Mouse (Mus musculus) liver, embryonic 12.5 days (tissue): ENCODE results near the gene Lypd5. TPM values are rescaled to one million over a fixed set of nuclear protein-coding genes. Genes with fewer than 3 reads are reported as not detected.

Experiments used
- ATAC-seq: fragments of 200-750 bp; cut with Nextera tagmentation; 2 replicates; pipeline ENCODE4 v1.8.0; 2017; ENCODE audit warnings: moderate number of reproducible peaks, mild to moderate bottlenecking, moderate library complexity
- H3K27ac ChIP-seq: fragments of 300-500 bp; sonication (generic); 2 replicates; pipeline ENCODE4 v1.5.1; 2016; ENCODE audit warnings: mild to moderate bottlenecking
- H3K27me3 ChIP-seq: fragments of 300-500 bp; sonication (generic); replicated peaks from 2 replicates; pipeline ENCODE4 v1.6.1; 2016; ENCODE audit warnings: mild to moderate bottlenecking, moderate library complexity
- H3K36me3 ChIP-seq: fragments of 300-500 bp; sonication (generic); 2 replicates; pipeline ENCODE4 v1.6.1; 2016; ENCODE audit warnings: mild to moderate bottlenecking, moderate library complexity
- H3K4me1 ChIP-seq: fragments of 300-500 bp; sonication (generic); 2 replicates; pipeline ENCODE4 v1.6.1; 2016
- H3K4me2 ChIP-seq: fragments of 300-500 bp; sonication (generic); 2 replicates; pipeline ENCODE4 v1.6.1; 2016; ENCODE audit warnings: mild to moderate bottlenecking, moderate library complexity
- H3K4me3 ChIP-seq: fragments of 300-500 bp; sonication (generic); 2 replicates; pipeline ENCODE4 v1.5.1; 2016; ENCODE audit warnings: mild to moderate bottlenecking, moderate library complexity
- H3K9ac ChIP-seq: fragments of 300-500 bp; sonication (generic); 2 replicates; pipeline ENCODE4 v1.6.1; 2016; ENCODE audit warnings: mild to moderate bottlenecking, moderate library complexity
- H3K9me3 ChIP-seq: fragments of 300-500 bp; sonication (generic); replicated peaks from 2 replicates; pipeline ENCODE4 v1.6.1; 2016; ENCODE audit warnings: mild to moderate bottlenecking, moderate library complexity
- WGBS: fragments of 180-500 bp; shearing (Covaris S2); methylation state at CpG from one replicate; pipeline ENCODE4 v1.1.7; 2016; ENCODE audit not compliant: insufficient replicate concordance; 5-methylcytosine and 5-hydroxymethylcytosine counted together
- polyA plus RNA-seq: library from polyadenylated mRNA; unstranded; fragments of >200 nt; fragmentation: Nextera tagmentation; extraction: Ambion mirVana; gene quantifications from 2 replicates; pipeline ENCODE4 v1.2.1, GENCODE M21; 2016

Gene Lypd5
- polyA plus RNA-seq: not detected in 2 replicates

- WGBS: 35% methylated on average over 6 of the region's 6 CpGs
- peaks cover 33% of the 10 kb centered on the region for H3K27me3 ChIP-seq
Measured at GRCm38 (mm10) chr7:24348896-24349295, at the start of gene Lypd5. Gene Lypd5, plus strand, starts transcription at chr7:24349196.

GRCm38 (mm10) chr7:24299823-24300481, 49.0 kb upstream of the Lypd5 start:
- Histone ChIP-seq H3K27me3 (no peaks in the 10 kb centered on the region), H3K27ac (peak overlapping the region; percentile 72; the same call in 1 of the 2 replicates), H3K36me3 (peaks cover 41% of the 10 kb centered on the region), H3K9ac (peak overlapping the region; percentile 76), H3K4me2 (peak overlapping the region; percentile 96), H3K9me3 (no peaks in the 10 kb centered on the region), H3K4me1 (peaks cover 25% of the 10 kb centered on the region), H3K4me3 (peak overlapping the region; percentile 74)
- peak; percentile 28; the same call in 1 of the 2 replicates for ATAC-seq
- WGBS: under 1% methylated on average over 18 of the region's 18 CpGs

More at GRCm38 (mm10) chr7:24348896-24349295, at the start of gene Lypd5:
- Histone ChIP-seq H3K27ac (no peak within 1 kb of the TSS), H3K4me3 (no peak within 1 kb of the TSS), H3K36me3 (no peaks in the 10 kb centered on the region), H3K9me3 (no peaks in the 10 kb centered on the region; the same call in 1 of the 2 replicates), H3K4me1 (no peaks in the 10 kb centered on the region), H3K9ac (no peak within 1 kb of the TSS), H3K4me2 (no peak within 1 kb of the TSS)
- ATAC-seq: no peak

DNA sequence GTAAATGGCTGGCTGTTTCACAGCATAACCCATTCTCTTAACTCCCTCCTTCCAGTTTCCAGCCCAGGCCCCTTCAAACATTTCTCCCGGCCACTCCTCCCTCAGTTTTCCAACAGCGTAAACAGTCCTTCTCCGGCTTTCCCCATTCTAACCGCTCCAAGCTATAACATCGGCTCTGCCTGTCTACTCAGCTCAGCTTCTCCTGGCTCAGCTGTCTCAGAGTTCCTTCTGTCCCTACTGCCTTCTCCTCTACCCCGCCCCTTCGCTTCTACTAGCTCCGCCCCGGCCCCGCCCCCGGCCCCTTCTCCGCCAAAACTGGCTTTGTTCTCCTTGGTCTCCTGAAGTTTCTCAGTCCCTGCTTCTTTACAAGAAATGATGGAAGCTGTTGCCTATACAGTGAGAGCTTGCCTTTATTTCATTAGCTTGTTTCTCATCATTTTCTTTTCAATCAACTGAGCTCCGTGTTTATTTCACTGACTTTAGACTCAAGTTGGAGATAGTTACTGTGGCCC, 48.2 kb upstream of the Lypd5 start, which contains the start of gene Zfp61:
Zfp61 (minus strand) TSS at position 462 of the 512 bp plus-strand sequence.
- Histone ChIP-seq H3K4me3 (peak within 1 kb of the TSS; percentile 74), H3K27me3 (no peaks in the 10 kb centered on the region), H3K9me3 (no peaks in the 10 kb centered on the region), H3K27ac (peak within 1 kb of the TSS; percentile 72), H3K36me3 (peaks cover 36% of the 10 kb centered on the region), H3K4me1 (peaks cover 25% of the 10 kb centered on the region), H3K4me2 (peak within 1 kb of the TSS; percentile 96), H3K9ac (peak within 1 kb of the TSS; percentile 76)
- 2% methylated on average over 13 of the region's 13 CpGs for WGBS
- peak; percentile 72 for ATAC-seq

GRCm38 (mm10) chr7:24315726-24316566, 33.0 kb upstream of the Lypd5 start:
- Histone ChIP-seq H3K4me3 (peak overlapping the region; percentile 71), H3K4me1 (peaks cover 15% of the 10 kb centered on the region), H3K9ac (peak overlapping the region; percentile 75), H3K36me3 (peaks cover 22% of the 10 kb centered on the region), H3K27ac (peak overlapping the region; percentile 49; the same call in 1 of the 2 replicates), H3K9me3 (no peaks in the 10 kb centered on the region), H3K27me3 (0 out of 2 replicates have a peak, but pooled peaks cover 3% of the 10 kb centered on the region), H3K4me2 (peak overlapping the region; percentile 92)
- peak; percentile 74 for ATAC-seq
- WGBS: 26% methylated on average over 29 of the region's 29 CpGs

GRCm38 (mm10) chr7:24316567-24317092, 32.4 kb upstream of the Lypd5 start, which contains the start of gene Zfp94:
Gene Zfp94, minus strand, starts transcription at chr7:24316666.
- H3K27me3 ChIP-seq: 0 out of 2 replicates have a peak, but pooled peaks cover 3% of the 10 kb centered on the region
- H3K9ac ChIP-seq: peak within 1 kb of the TSS; percentile 75
- peak within 1 kb of the TSS; percentile 76 for H3K27ac ChIP-seq
- ATAC-seq: peak; percentile 92
- peak within 1 kb of the TSS; percentile 92 for H3K4me2 ChIP-seq
- peak within 1 kb of the TSS; percentile 71 for H3K4me3 ChIP-seq
- H3K9me3 ChIP-seq: no peaks in the 10 kb centered on the region
- H3K36me3 ChIP-seq: peaks cover 15% of the 10 kb centered on the region
- peaks cover 15% of the 10 kb centered on the region for H3K4me1 ChIP-seq
- WGBS: 1% methylated on average over 33 of the region's 33 CpGs

GRCm38 (mm10) chr7:24318942-24319341, 30.1 kb upstream of the Lypd5 start:
- H3K9ac ChIP-seq: no peak overlapping the region
- no peak overlapping the region for H3K27ac ChIP-seq
- H3K36me3 ChIP-seq: 0 out of 2 replicates have a peak, but pooled peaks cover under 1% of the 10 kb centered on the region
- peaks cover 15% of the 10 kb centered on the region for H3K4me1 ChIP-seq
- WGBS: 36% methylated on average over 6 of the region's 6 CpGs
- H3K4me2 ChIP-seq: no peak overlapping the region
- H3K27me3 ChIP-seq: 0 out of 2 replicates have a peak, but pooled peaks cover 3% of the 10 kb centered on the region
- no peak overlapping the region for H3K4me3 ChIP-seq
- peaks cover 4% of the 10 kb centered on the region; the same call in 1 of the 2 replicates for H3K9me3 ChIP-seq
- ATAC-seq: no peak

- no peak for ATAC-seq
- peaks cover 29% of the 10 kb centered on the region for H3K27me3 ChIP-seq
- H3K9ac ChIP-seq: no peak overlapping the region
- 53% methylated on average over 4 of the region's 4 CpGs for WGBS
- H3K27ac ChIP-seq: no peak overlapping the region
- no peaks in the 10 kb centered on the region for H3K36me3 ChIP-seq
- H3K4me3 ChIP-seq: no peak overlapping the region
- H3K9me3 ChIP-seq: peaks cover 8% of the 10 kb centered on the region; the same call in 1 of the 2 replicates
- no peaks in the 10 kb centered on the region for H3K4me1 ChIP-seq
- no peak overlapping the region for H3K4me2 ChIP-seq
Measured at GRCm38 (mm10) chr7:24322593-24322992, 26.4 kb upstream of the Lypd5 start.

DNA sequence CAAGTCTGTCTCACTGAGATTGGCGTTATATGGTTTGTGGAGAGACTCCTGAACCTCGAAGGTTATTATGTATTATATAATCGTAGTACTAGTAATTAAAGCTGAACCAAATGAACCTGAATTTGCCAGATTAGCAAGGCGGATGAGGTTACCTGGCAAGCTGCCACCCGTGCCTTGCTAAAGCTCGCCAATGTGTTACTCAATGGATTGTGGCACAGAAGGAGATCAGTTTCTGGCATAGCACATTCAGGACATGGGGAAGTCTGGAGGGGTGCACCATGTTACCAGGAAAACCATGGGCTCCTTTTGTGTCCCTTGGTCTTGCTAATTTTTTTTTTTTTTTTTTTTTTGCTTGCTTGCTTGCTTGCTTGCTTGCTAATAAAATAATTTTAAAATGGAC, 23.8 kb upstream of the Lypd5 start:
- no peak overlapping the region for H3K4me3 ChIP-seq
- no peak overlapping the region for H3K4me2 ChIP-seq
- H3K9me3 ChIP-seq: peaks cover 8% of the 10 kb centered on the region; the same call in 1 of the 2 replicates
- no peaks in the 10 kb centered on the region for H3K4me1 ChIP-seq
- 70% methylated on average over 6 of the region's 6 CpGs for WGBS
- no peak overlapping the region for H3K9ac ChIP-seq
- no peaks in the 10 kb centered on the region for H3K36me3 ChIP-seq
- peaks cover 32% of the 10 kb centered on the region for H3K27me3 ChIP-seq
- no peak overlapping the region for H3K27ac ChIP-seq
- ATAC-seq: no peak

- Histone ChIP-seq H3K36me3 (no peaks in the 10 kb centered on the region), H3K27ac (no peak overlapping the region), H3K9me3 (peaks cover 8% of the 10 kb centered on the region; the same call in 1 of the 2 replicates), H3K27me3 (peaks cover 29% of the 10 kb centered on the region), H3K4me1 (no peaks in the 10 kb centered on the region), H3K4me2 (peak overlapping the region; percentile 44), H3K9ac (no peak overlapping the region), H3K4me3 (no peak overlapping the region)
- 12% methylated on average over 13 of the region's 13 CpGs for WGBS
- no peak for ATAC-seq
Measured at GRCm38 (mm10) chr7:24325675-24326128, 23.3 kb upstream of the Lypd5 start.

DNA sequence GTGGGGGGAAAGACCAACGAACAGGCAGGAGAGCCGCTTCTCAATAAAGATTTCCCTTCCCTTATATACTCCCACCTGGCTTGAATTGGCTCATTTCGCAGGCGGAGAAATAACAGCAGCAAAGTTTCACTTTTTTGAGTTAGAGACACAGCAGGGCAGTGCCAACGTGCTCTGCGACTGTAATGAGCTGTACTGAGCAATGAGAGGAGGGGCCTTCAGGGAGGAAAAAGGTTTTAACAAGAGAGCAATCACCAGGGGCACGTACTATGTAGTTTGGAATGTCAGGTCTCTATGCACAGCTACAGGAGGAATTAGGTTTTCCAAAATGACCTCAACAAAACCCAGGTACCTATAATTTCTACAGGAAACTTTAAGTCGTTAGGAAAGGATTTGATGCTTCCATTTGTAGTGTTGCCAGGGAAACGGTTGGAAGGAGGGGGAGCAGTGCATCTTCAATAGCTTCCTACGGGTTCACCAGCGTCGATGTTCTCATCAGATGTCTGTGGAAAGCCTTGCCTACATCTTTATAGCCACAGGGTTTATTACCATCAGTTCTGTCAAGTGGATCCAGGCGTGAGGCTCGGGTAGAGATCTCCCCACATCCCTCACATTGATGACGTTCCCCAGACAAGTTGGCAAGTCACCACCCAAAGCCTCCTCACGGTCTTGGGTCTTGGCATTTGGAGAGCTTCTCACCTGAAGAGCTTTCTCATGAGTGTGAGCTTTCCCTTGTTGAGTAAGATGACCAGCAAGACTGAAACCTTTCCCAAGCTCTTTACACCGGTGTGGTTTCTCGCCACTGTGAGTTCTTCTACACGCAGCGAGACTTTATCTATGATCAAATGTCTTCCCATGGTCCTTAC, 22.5 kb upstream of the Lypd5 start:
- Histone ChIP-seq H3K27ac (no peak overlapping the region), H3K9me3 (peaks cover 8% of the 10 kb centered on the region; the same call in 1 of the 2 replicates), H3K36me3 (no peaks in the 10 kb centered on the region), H3K4me1 (no peaks in the 10 kb centered on the region), H3K9ac (no peak overlapping the region), H3K4me2 (peak overlapping the region; percentile 44; the same call in 1 of the 2 replicates), H3K27me3 (peaks cover 31% of the 10 kb centered on the region), H3K4me3 (no peak overlapping the region)
- WGBS: 43% methylated on average over 20 of the region's 20 CpGs
- no peak for ATAC-seq
